Mouse (Mus musculus): ENCODE results near the gene Casz1. TPM values are rescaled to one million over a fixed set of nuclear protein-coding genes. Genes with fewer than 3 reads are reported as not detected.

The Casz1 gene
- polyA plus RNA-seq, 1 experiment, result 0.03 TPM

GRCm38 (mm10) chr4:148866812-148867470, 62.7 kb downstream of the Casz1 start:
- H3K4me3 ChIP-seq (replicated peaks), result no peak overlapping the region
- no peaks in the 10 kb centered on the region for H3K36me3 ChIP-seq (ENCODE audit: control insufficient read depth)
- H3K4me1 ChIP-seq (ENCODE audit: control insufficient read depth), result no peaks in the 10 kb centered on the region
- H3K27me3 ChIP-seq (ENCODE audit: control insufficient read depth), result peaks cover under 1% of the 10 kb centered on the region
- no peaks in the 10 kb centered on the region for H3K9me3 ChIP-seq (ENCODE audit: control insufficient read depth, low read length)
- no peak for TF ChIP-seq TAL1 (IDR thresholded peaks at IDR 0.05; ENCODE audit: low read length)
- no peak for TF ChIP-seq GATA1 (IDR thresholded peaks at IDR 0.05; ENCODE audit: low read length)

- no peaks in the 10 kb centered on the region for H3K4me1 ChIP-seq (ENCODE audit: control insufficient read depth)
- no peak for TF ChIP-seq TAL1 (IDR thresholded peaks at IDR 0.05; ENCODE audit: low read length)
Measured at GRCm38 (mm10) chr4:148867721-148868397, 63.6 kb downstream of the Casz1 start.

GRCm38 (mm10) chr4:148869566-148869965, 65.3 kb downstream of the Casz1 start:
- Histone ChIP-seq H3K9me3 (ENCODE audit: control insufficient read depth, low read length) (no peaks in the 10 kb centered on the region), H3K4me1 (ENCODE audit: control insufficient read depth) (no peaks in the 10 kb centered on the region), H3K4me3 (replicated peaks) (no peak overlapping the region), H3K36me3 (ENCODE audit: control insufficient read depth) (no peaks in the 10 kb centered on the region), H3K27me3 (ENCODE audit: control insufficient read depth) (peaks cover 2% of the 10 kb centered on the region; the same call in 1 of the 2 replicates)
- TF ChIP-seq TAL1 (IDR thresholded peaks at IDR 0.05; ENCODE audit: low read length) (no peak), GATA1 (IDR thresholded peaks at IDR 0.05; ENCODE audit: low read length) (no peak)

More at GRCm38 (mm10) chr4:148867721-148868397, 63.6 kb downstream of the Casz1 start:
- Histone ChIP-seq H3K27me3 (ENCODE audit: control insufficient read depth) (peaks cover 2% of the 10 kb centered on the region; the same call in 1 of the 2 replicates), H3K4me3 (replicated peaks) (no peak overlapping the region), H3K36me3 (ENCODE audit: control insufficient read depth) (no peaks in the 10 kb centered on the region), H3K9me3 (ENCODE audit: control insufficient read depth, low read length) (no peaks in the 10 kb centered on the region)

GRCm38 (mm10) chr4:148870496-148870895, 66.3 kb downstream of the Casz1 start:
- no peak for TF ChIP-seq TAL1 (IDR thresholded peaks at IDR 0.05; ENCODE audit: low read length)
- TF ChIP-seq GATA1 (IDR thresholded peaks at IDR 0.05; ENCODE audit: low read length), result no peak
- H3K9me3 ChIP-seq (ENCODE audit: control insufficient read depth, low read length), result no peaks in the 10 kb centered on the region
- H3K36me3 ChIP-seq (ENCODE audit: control insufficient read depth), result no peaks in the 10 kb centered on the region
- H3K4me1 ChIP-seq (ENCODE audit: control insufficient read depth), result no peaks in the 10 kb centered on the region
- no peak overlapping the region for H3K4me3 ChIP-seq (replicated peaks)
- H3K27me3 ChIP-seq (ENCODE audit: control insufficient read depth), result peaks cover 2% of the 10 kb centered on the region; the same call in 1 of the 2 replicates

- Histone ChIP-seq H3K9me3 (ENCODE audit: control insufficient read depth, low read length) (no peaks in the 10 kb centered on the region), H3K36me3 (ENCODE audit: control insufficient read depth) (no peaks in the 10 kb centered on the region), H3K4me3 (replicated peaks) (no peak overlapping the region), H3K4me1 (ENCODE audit: control insufficient read depth) (no peaks in the 10 kb centered on the region), H3K27me3 (ENCODE audit: control insufficient read depth) (peaks cover 4% of the 10 kb centered on the region)
- TF ChIP-seq TAL1 (IDR thresholded peaks at IDR 0.05; ENCODE audit: low read length) (no peak), GATA1 (IDR thresholded peaks at IDR 0.05; ENCODE audit: low read length) (no peak)
Measured at GRCm38 (mm10) chr4:148871751-148872334, 67.6 kb downstream of the Casz1 start.

- Histone ChIP-seq H3K4me1 (ENCODE audit: control insufficient read depth) (no peaks in the 10 kb centered on the region), H3K36me3 (ENCODE audit: control insufficient read depth) (no peaks in the 10 kb centered on the region), H3K27me3 (ENCODE audit: control insufficient read depth) (peaks cover 5% of the 10 kb centered on the region), H3K4me3 (replicated peaks) (no peak overlapping the region), H3K9me3 (ENCODE audit: control insufficient read depth, low read length) (no peaks in the 10 kb centered on the region)
- TF ChIP-seq GATA1 (IDR thresholded peaks at IDR 0.05; ENCODE audit: low read length), result no peak
- TF ChIP-seq TAL1 (IDR thresholded peaks at IDR 0.05; ENCODE audit: low read length), result no peak
Measured at GRCm38 (mm10) chr4:148872372-148872771, 68.1 kb downstream of the Casz1 start.

GRCm38 (mm10) chr4:148872783-148873182, 68.6 kb downstream of the Casz1 start:
- peaks cover 7% of the 10 kb centered on the region for H3K27me3 ChIP-seq (ENCODE audit: control insufficient read depth)
- H3K4me1 ChIP-seq (ENCODE audit: control insufficient read depth), result no peaks in the 10 kb centered on the region
- no peak overlapping the region for H3K4me3 ChIP-seq (replicated peaks)
- TF ChIP-seq GATA1 (IDR thresholded peaks at IDR 0.05; ENCODE audit: low read length) (no peak), TAL1 (IDR thresholded peaks at IDR 0.05; ENCODE audit: low read length) (no peak)
- H3K9me3 ChIP-seq (ENCODE audit: control insufficient read depth, low read length), result no peaks in the 10 kb centered on the region
- H3K36me3 ChIP-seq (ENCODE audit: control insufficient read depth), result no peaks in the 10 kb centered on the region

- H3K9me3 ChIP-seq (ENCODE audit: control insufficient read depth, low read length), result no peaks in the 10 kb centered on the region
- H3K4me3 ChIP-seq (replicated peaks), result no peak overlapping the region
- TF ChIP-seq GATA1 (IDR thresholded peaks at IDR 0.05; ENCODE audit: low read length), result no peak
- no peaks in the 10 kb centered on the region for H3K36me3 ChIP-seq (ENCODE audit: control insufficient read depth)
- peaks cover 20% of the 10 kb centered on the region for H3K27me3 ChIP-seq (ENCODE audit: control insufficient read depth)
- H3K4me1 ChIP-seq (ENCODE audit: control insufficient read depth), result peaks cover 9% of the 10 kb centered on the region
Measured at GRCm38 (mm10) chr4:148876166-148876565, 71.9 kb downstream of the Casz1 start.

- Histone ChIP-seq H3K4me3 (replicated peaks) (no peak overlapping the region), H3K36me3 (ENCODE audit: control insufficient read depth) (no peaks in the 10 kb centered on the region), H3K4me1 (ENCODE audit: control insufficient read depth) (peaks cover 9% of the 10 kb centered on the region), H3K27me3 (ENCODE audit: control insufficient read depth) (peaks cover 27% of the 10 kb centered on the region), H3K9me3 (ENCODE audit: control insufficient read depth, low read length) (no peaks in the 10 kb centered on the region)
- no peak for TF ChIP-seq GATA1 (IDR thresholded peaks at IDR 0.05; ENCODE audit: low read length)
- TF ChIP-seq TAL1 (IDR thresholded peaks at IDR 0.05; ENCODE audit: low read length), result no peak
Measured at GRCm38 (mm10) chr4:148876867-148877266, 72.6 kb downstream of the Casz1 start.
